Mouse (Mus musculus) brain, adult 10 weeks (tissue): Measurements from ENCODE around the gene Olfr460. TPM values are rescaled to one million over a fixed set of nuclear protein-coding genes. Genes with fewer than 3 reads are reported as not detected.

ENCODE experiments used
- polyA plus RNA-seq: library from polyadenylated mRNA; stranded (reverse); fragments of 350-450 nt; fragmentation: Illumina TruSeq; extraction: RNeasy Lipid Tissue Mini Kit (QIAGEN cat#74804); gene quantifications from one replicate; pipeline ENCODE4 v1.2.3, GENCODE M21; 2015; ENCODE audit warnings: low read depth, low replicate concordance

Olfr460 gene
- not detected for polyA plus RNA-seq

GRCm38 (mm10) chr6:40569187-40569586, at the start of gene Olfr460:
Gene Olfr460 (plus strand): TSS chr6:40569487.

GRCm38 (mm10) chr6:40554950-40555349, 14.3 kb upstream of the Olfr460 start, which contains the start of gene Olfr461:
Gene Olfr461 (minus strand): TSS chr6:40555050.

GRCm38 (mm10) chr6:40585645-40586044, 16.4 kb downstream of the Olfr460 start, which contains the start of gene Clec5a:
Gene Clec5a (minus strand): TSS chr6:40585821.

GRCm38 (mm10) chr6:40613260-40613852, 44.1 kb downstream of the Olfr460 start, which contains the start of gene Tas2r138:
Gene Tas2r138 (minus strand): TSS chr6:40613310.

Other genes with a start within 250 kb of the Olfr460 start
- 35.5 TPM for gene Agk, start 244.3 kb upstream of the Olfr460 start, polyA plus RNA-seq
- 43.1 TPM for gene E330009J07Rik, start 133.4 kb upstream of the Olfr460 start, polyA plus RNA-seq
- 0.45 TPM for gene Wee2, start 130.4 kb upstream of the Olfr460 start, polyA plus RNA-seq
- 48.1 TPM for gene Ssbp1, start 98.1 kb upstream of the Olfr460 start, polyA plus RNA-seq
- gene Tas2r137, start 78.3 kb upstream of the Olfr460 start, polyA plus RNA-seq = not detected
- not detected for gene Tas2r108, start 76.0 kb upstream of the Olfr460 start, polyA plus RNA-seq
- gene Prss37, start 50.0 kb upstream of the Olfr460 start, polyA plus RNA-seq = not detected
- gene Olfr461, start 14.4 kb upstream of the Olfr460 start, polyA plus RNA-seq = not detected
- 4.3 TPM for gene Clec5a, start 16.3 kb downstream of the Olfr460 start, polyA plus RNA-seq
- gene Tas2r138, start 43.8 kb downstream of the Olfr460 start, polyA plus RNA-seq = not detected
- not detected for gene Mgam, start 59.3 kb downstream of the Olfr460 start, polyA plus RNA-seq